Mouse (Mus musculus) embryonic stem cell, embryonic (primary cell): Measurements from ENCODE around the gene Gm47841.

Experiments
- CTCF ChIA-PET, 4 experiments: fragments of 300-600 bp in 2 of 4; fragments of 350-600 bp in 2 of 4; sonication (Branson Sonifier 250); formaldehyde crosslinking; loops; one replicate each; lab custom pipeline; 2022; ENCODE audit warnings: inconsistent platforms in 2 of 4; lab: Charles Lee
- POLR2A ChIA-PET, 4 experiments: fragments of 300-600 bp in 2 of 4; fragments of 350-600 bp in 2 of 4; sonication (Branson Sonifier 250); formaldehyde crosslinking; loops; one replicate each; lab custom pipeline; 2022; ENCODE audit warnings: antibody characterized with exemption in 4 of 4, inconsistent platforms in 1 of 4; lab: Charles Lee

Gene Gm47841

DNA sequence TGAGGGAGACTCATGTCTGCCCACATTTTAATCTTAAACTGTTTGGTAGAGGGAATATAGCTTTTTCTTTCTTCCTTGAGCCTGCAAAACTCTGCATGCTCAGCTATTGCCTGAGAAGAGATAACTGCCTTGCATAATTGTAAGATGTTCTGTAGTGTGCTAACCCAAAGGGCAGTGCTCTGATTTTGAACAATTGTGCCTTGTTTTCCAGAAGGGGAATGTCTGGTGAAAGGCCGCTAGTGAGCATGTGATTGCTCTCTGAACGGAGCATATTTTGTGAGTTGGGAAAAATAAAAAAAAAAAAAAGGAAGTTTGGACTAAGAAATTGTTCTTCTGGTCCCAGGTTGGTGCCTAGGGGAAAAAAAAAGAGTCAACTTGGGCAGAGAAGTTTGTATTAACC is 18.2 kb downstream of the Gm47841 start:
- ChIA-PET POLR2A (no interaction called here), CTCF (interaction anchor here in 1 of 4 experiments (0.7 kb wide), 1 partner anchor 284 kb away, joined by 3 read pairs; no protein-coding TSS in a partner anchor)

- ChIA-PET CTCF (no interaction called here), POLR2A (interaction anchor here in 1 of 4 experiments (0.7 to 1.0 kb wide), 2 partner anchors 9 to 32 kb away, joined by 3 read pairs; no protein-coding TSS in a partner anchor)
These were observed 35.8 kb downstream of the Gm47841 start for GRCm38 (mm10) chr15:101011352-101011751.

GRCm38 (mm10) chr15:101008386-101009010 is 38.7 kb downstream of the Gm47841 start:
- ChIA-PET POLR2A (no interaction called here), CTCF (interaction anchor here in 1 of 4 experiments (0.6 kb wide), 1 partner anchor 662 kb away, joined by 12 read pairs; no protein-coding TSS in a partner anchor)

DNA sequence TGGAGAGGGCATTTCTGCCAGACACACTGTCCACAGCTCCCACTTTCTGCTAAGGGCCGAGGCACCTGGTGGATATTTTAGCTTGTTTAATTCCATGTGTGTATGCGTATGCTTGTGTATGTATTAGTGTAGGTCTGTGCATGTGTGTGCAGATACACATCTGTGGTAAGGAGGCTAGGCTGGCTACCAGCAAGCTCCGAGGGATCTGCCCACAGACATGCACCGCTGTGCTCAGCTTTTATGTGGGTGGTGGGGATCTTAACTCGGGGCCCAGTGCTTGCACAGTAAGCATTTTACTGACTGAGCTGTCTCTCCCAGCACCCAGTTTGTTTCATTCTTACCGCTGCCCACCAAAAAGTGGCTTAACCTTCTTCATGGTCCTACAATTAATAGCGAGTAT is 40.0 kb downstream of the Gm47841 start:
- CTCF ChIA-PET, result interaction anchor here in 3 of 4 experiments (0.9 to 1.6 kb wide), 13 partner anchors 8 to 250 kb away, joined by 3 to 12 read pairs (median 4); no protein-coding TSS in a partner anchor
- POLR2A ChIA-PET, result interaction anchor here in 2 of 4 experiments (0.7 to 1.5 kb wide), 6 partner anchors 9 to 201 kb away, joined by 3 to 8 read pairs (median 4); no protein-coding TSS in a partner anchor

DNA sequence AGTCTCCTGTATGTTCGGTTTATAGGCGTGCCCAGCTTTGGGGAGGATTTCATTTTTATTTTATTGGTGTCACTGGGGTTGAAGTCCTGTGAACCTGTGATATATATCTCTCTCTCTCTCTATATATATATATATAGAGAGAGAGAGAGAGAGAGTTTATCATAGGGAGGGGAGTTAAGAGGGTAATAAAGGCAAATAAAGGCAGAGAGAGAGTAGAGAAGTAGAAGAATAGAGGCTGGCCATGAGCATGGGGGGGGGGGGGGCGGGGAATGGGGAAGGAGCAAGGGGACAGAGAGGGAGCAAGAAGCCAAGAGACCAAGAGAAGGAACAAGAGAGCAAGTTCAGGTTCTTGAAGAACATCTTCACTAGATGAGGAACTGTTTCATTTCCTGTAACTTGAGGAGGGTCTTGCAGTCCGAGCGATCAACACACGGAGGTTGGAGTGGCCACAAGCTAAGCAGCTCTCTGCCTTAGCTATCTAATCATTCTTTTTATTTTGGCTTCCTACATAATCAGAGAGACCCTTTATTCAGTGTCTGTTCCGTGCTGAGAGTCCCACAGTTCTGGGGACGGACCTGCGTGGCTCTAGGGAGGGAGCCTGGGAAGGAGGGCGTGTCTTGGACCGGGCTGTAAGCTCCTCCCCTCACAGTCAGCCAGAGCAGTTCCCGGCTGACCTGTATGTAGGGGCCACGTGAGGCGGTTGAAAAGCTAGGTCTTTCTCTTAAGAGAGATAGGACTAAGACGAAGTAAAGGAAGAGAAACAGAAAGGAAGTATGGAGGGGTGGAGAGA is 40.8 kb downstream of the Gm47841 start:
- CTCF ChIA-PET, result interaction anchor here (0.5 to 1.6 kb wide), 17 partner anchors 9 to 249 kb away, joined by 3 to 12 read pairs (median 4); no protein-coding TSS in a partner anchor
- POLR2A ChIA-PET, result interaction anchor here in 2 of 4 experiments (0.7 to 1.5 kb wide), 6 partner anchors 10 to 200 kb away, joined by 3 to 8 read pairs (median 4); no protein-coding TSS in a partner anchor

DNA sequence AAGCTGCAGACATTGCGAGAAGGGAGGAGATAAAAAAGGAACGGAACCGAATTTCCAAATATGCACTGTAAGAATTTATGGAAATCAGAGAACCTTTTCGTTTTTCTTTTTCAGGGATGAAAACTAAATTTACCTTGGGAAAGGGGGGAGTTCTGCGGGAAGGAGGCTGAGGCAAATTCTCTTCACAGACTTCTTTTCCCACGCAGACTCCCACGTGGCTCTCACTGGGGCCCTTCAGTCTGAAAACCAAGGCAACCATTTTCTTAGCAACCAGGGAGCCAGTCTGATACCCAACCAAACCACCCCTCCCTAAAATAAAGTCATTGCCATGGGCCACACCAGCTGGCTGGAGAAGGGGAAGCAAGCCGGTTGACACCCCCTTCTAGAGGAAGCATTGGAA is 41.5 kb downstream of the Gm47841 start:
- ChIA-PET POLR2A (interaction anchor here in 1 of 4 experiments (1.5 kb wide), 1 partner anchor 11 kb away, joined by 5 read pairs; no protein-coding TSS in a partner anchor), CTCF (interaction anchor here in 1 of 4 experiments (0.5 kb wide), 1 partner anchor 196 kb away, joined by 3 read pairs; no protein-coding TSS in a partner anchor)

DNA sequence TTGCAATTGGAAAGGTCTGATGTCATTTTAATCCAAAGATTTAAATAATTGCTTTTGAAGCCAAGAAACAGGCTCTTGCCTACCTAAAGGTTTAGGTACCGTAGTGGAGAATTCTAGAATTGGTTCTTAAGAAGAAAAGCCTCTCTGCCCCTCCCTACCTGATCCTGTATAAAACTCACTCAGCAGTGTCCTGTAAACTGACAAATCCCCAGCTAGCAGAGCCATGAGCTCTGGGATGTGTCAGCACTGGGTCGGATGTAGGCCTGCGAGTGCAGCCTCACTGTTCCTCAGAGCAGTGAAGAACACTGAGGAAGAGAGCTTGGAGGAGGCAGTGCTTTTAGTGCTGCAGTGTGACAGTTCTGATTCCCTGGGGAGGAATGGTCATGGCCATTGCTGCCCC is 42.7 kb downstream of the Gm47841 start:
- ChIA-PET POLR2A (interaction anchor here in 1 of 4 experiments (0.6 kb wide), 1 partner anchor 136 kb away, joined by 3 read pairs; no protein-coding TSS in a partner anchor), CTCF (no interaction called here)

- ChIA-PET POLR2A (interaction anchor here in 1 of 4 experiments (1.3 kb wide), 1 partner anchor 9 kb away, joined by 3 read pairs; no protein-coding TSS in a partner anchor), CTCF (interaction anchor here in 2 of 4 experiments (0.6 to 0.7 kb wide), 2 partner anchors 158 to 177 kb away, joined by 3 to 4 read pairs; no protein-coding TSS in a partner anchor)
These were observed 44.7 kb downstream of the Gm47841 start for GRCm38 (mm10) chr15:101002466-101002865.

DNA sequence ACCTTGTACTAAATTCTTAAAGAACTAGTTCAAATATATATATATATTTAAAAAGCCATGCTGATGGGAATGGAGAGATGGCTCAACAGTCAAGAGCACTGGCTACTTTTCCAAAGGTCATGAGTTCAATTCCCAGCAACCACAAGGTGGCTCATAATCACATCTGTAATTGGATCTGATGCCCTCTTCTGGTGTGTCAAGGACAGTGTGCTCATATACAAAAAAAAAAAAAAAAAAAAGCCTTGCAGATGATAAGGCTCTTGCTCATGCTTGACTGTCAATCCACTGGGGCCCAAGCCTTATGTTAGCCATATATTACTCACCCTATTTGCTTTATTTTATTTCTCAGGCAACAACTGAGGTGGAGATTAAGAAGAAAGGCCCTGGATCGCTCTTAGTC is 45.5 kb downstream of the Gm47841 start:
- CTCF ChIA-PET, result interaction anchor here in 1 of 4 experiments (0.7 kb wide), 1 partner anchor 29 kb away, joined by 3 read pairs; no protein-coding TSS in a partner anchor
- POLR2A ChIA-PET, result no interaction called here

GRCm38 (mm10) chr15:100997090-100997489 is 50.1 kb downstream of the Gm47841 start:
- ChIA-PET POLR2A (interaction anchor here in 2 of 4 experiments (0.7 to 0.9 kb wide), 2 partner anchors 9 to 177 kb away, joined by 3 read pairs; partner anchors contain the start of gene Acvr1b (in 1 of the 2)), CTCF (interaction anchor here (0.5 to 2.0 kb wide), 39 partner anchors 10 to 1460 kb away, joined by 3 to 14 read pairs (median 5); partner anchors contain the start of gene Scn8a (in 2 of the 4))
